Mouse (Mus musculus): Measurements from ENCODE around the gene Cnih2. TPM values are rescaled to one million over a fixed set of nuclear protein-coding genes. Genes with fewer than 3 reads are reported as not detected.

Gene Cnih2
- polyA plus RNA-seq, 1 experiment from 2014 or later = 432 TPM

DNA sequence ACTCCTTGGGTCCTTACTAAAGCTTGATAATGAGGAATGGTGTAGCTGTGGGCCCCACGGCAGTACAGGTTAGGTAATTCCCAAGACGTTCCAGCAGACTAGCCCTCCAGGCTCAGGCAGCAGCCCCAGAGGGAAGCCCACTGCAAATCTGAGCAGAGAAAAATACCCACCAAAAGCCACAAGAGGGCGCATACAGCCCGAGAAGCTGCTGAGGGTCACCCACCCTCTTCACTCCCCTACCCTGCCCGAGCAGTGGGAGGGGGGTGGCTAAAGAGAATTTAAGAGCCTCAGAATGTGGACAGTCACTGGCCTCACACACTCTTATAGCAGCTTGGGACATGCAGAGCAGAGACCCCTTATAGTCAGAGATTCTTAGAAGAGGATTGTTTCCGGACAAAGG is 42.1 kb downstream of the Cnih2 start:
- H3K9ac ChIP-seq (ENCODE audit: low read depth, low read length) = no peak overlapping the region
- H3K4me3 ChIP-seq (ENCODE audit: low read depth, low read length) = no peak overlapping the region
- peak; percentile 12; the same call in 1 of the 2 replicates for ATAC-seq
- no peak overlapping the region for H3K27ac ChIP-seq (ENCODE audit: low read length)
- H3K27me3 ChIP-seq (ENCODE audit: control insufficient read depth, insufficient read depth, low read depth, low read length) = peaks cover 28% of the 10 kb centered on the region
- no peak overlapping the region for H3K4me2 ChIP-seq (ENCODE audit: low read length)
- WGBS = 8% methylated on average over 6 of the region's 6 CpGs
- H3K9me3 ChIP-seq (replicated peaks; ENCODE audit: control insufficient read depth, low read length, poor library complexity, severe bottlenecking) = no peaks in the 10 kb centered on the region
- peaks cover 3% of the 10 kb centered on the region; the same call in 1 of the 2 replicates for H3K4me1 ChIP-seq (ENCODE audit: control insufficient read depth, insufficient read depth, low read length)
- H3K36me3 ChIP-seq (ENCODE audit: control insufficient read depth, insufficient read depth, low read length) = no peaks in the 10 kb centered on the region

DNA sequence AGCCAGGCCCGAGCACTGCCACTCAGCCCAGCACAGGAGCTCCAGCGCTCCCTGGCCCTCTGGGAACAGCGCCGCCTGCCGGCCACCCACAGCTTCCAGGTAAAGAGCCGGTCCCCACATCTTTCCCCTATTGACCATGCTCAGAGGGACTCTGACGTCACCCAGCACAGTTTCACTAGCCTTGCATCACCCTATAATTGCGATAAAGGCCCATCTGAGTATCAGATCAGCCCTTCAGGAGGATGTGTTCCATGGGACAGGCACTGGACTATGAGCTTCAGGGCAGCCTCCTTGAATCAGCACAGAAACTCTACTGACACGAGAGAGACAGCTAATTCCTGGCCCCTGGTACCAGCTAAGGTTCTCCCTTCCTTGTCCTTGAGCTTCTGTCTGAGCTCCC is 44.4 kb downstream of the Cnih2 start:
- peaks cover 35% of the 10 kb centered on the region for H3K27me3 ChIP-seq (ENCODE audit: control insufficient read depth, insufficient read depth, low read depth, low read length)
- WGBS = 17% methylated on average over 9 of the region's 9 CpGs
- H3K4me1 ChIP-seq (ENCODE audit: control insufficient read depth, insufficient read depth, low read length) = peaks cover 13% of the 10 kb centered on the region
- no peaks in the 10 kb centered on the region for H3K9me3 ChIP-seq (replicated peaks; ENCODE audit: control insufficient read depth, low read length, poor library complexity, severe bottlenecking)
- no peak overlapping the region for H3K4me3 ChIP-seq (ENCODE audit: low read depth, low read length)
- no peak for ATAC-seq
- H3K36me3 ChIP-seq (ENCODE audit: control insufficient read depth, insufficient read depth, low read length) = no peaks in the 10 kb centered on the region
- no peak overlapping the region for H3K4me2 ChIP-seq (ENCODE audit: low read length)
- H3K9ac ChIP-seq (ENCODE audit: low read depth, low read length) = no peak overlapping the region
- H3K27ac ChIP-seq (ENCODE audit: low read length) = no peak overlapping the region

DNA sequence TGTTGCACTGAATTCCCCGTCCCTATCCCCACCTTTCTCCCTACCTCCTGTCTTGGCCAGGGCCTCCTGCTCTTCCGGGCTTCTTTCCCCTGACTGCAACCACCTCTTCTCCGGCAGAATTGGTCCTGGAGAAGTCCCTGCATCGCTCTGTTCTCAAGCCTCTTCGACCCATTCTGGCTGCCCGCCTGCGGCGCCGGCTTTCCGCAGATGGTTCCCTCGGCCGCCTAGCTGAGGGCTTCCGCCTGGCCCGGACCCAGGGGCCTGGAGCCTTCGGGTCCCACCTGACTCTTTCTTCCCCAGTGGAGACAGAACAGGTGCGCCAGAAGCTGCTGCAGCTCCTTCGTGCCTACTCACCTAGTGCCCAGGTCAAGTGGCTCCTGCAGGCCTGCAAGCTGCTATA is 45.5 kb downstream of the Cnih2 start:
- Histone ChIP-seq H3K9ac (ENCODE audit: low read depth, low read length) (no peak overlapping the region), H3K27me3 (ENCODE audit: control insufficient read depth, insufficient read depth, low read depth, low read length) (peaks cover 35% of the 10 kb centered on the region), H3K36me3 (ENCODE audit: control insufficient read depth, insufficient read depth, low read length) (no peaks in the 10 kb centered on the region; the same call in 1 of the 2 replicates), H3K4me2 (ENCODE audit: low read length) (no peak overlapping the region), H3K27ac (ENCODE audit: low read length) (no peak overlapping the region), H3K9me3 (replicated peaks; ENCODE audit: control insufficient read depth, low read length, poor library complexity, severe bottlenecking) (no peaks in the 10 kb centered on the region), H3K4me3 (ENCODE audit: low read depth, low read length) (no peak overlapping the region), H3K4me1 (ENCODE audit: control insufficient read depth, insufficient read depth, low read length) (peaks cover 13% of the 10 kb centered on the region)
- ATAC-seq = no peak
- WGBS = 59% methylated on average over 17 of the region's 17 CpGs

DNA sequence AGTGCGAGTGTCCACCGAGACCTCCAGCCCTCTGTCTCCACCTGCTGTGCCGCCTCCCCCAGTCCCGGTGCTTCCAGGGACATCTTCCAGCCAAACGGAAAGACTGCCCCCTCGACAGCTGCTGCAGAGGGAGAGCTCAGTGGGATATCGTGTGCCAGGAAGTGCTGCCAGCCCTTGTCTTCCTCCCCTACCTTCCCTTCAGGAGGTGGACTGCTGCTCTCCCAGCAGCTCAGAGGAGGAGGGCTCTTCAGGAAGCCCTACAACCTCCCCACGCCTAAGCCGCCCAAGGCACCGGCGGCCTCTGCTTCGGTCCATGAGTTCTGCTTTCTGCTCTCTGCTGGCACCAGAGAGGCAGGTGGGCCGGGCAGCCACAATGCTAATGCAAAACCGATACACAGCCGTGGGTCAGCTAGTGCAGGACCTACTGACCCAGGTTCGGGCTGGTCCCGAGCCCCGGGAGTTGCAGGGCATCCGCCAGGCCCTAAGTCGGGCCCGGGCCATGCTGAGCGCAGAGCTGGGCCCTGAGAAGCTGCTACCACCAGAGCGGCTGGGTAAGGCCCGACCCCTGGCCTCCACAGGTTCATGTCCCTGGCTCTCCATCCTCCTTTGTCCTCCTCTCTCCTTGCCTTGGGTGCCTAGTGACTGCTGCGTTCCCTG is 46.0 kb downstream of the Cnih2 start:
- H3K27ac ChIP-seq (ENCODE audit: low read length) = no peak overlapping the region
- H3K27me3 ChIP-seq (ENCODE audit: control insufficient read depth, insufficient read depth, low read depth, low read length) = peaks cover 35% of the 10 kb centered on the region
- ATAC-seq = no peak
- H3K36me3 ChIP-seq (ENCODE audit: control insufficient read depth, insufficient read depth, low read length) = no peaks in the 10 kb centered on the region; the same call in 1 of the 2 replicates
- WGBS = 34% methylated on average over 25 of the region's 25 CpGs
- H3K4me3 ChIP-seq (ENCODE audit: low read depth, low read length) = no peak overlapping the region
- no peak overlapping the region for H3K4me2 ChIP-seq (ENCODE audit: low read length)
- H3K9me3 ChIP-seq (replicated peaks; ENCODE audit: control insufficient read depth, low read length, poor library complexity, severe bottlenecking) = no peaks in the 10 kb centered on the region
- peaks cover 13% of the 10 kb centered on the region for H3K4me1 ChIP-seq (ENCODE audit: control insufficient read depth, insufficient read depth, low read length)
- H3K9ac ChIP-seq (ENCODE audit: low read depth, low read length) = no peak overlapping the region

DNA sequence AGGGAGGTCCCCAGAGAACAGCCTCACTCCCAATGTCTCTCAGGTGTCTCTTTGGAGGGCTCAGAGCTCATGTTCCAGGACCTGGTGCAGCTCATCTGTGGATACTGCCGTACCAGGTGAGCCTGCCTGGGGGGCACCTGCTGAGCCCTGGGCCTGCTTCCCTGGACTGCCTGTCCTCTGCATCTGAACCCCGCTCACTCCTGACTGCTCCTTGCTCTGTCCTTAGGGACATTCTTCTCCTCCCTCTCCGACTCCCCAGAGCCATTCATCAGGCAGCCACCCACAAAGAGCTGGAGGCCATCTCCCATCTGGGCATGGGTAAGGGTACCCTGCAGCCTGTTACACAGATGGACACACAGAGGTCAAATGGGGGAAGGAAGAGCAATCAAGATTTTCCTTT is 46.8 kb downstream of the Cnih2 start:
- Histone ChIP-seq H3K4me2 (ENCODE audit: low read length) (no peak overlapping the region), H3K9me3 (replicated peaks; ENCODE audit: control insufficient read depth, low read length, poor library complexity, severe bottlenecking) (no peaks in the 10 kb centered on the region), H3K27ac (ENCODE audit: low read length) (no peak overlapping the region), H3K36me3 (ENCODE audit: control insufficient read depth, insufficient read depth, low read length) (no peaks in the 10 kb centered on the region; the same call in 1 of the 2 replicates), H3K9ac (ENCODE audit: low read depth, low read length) (peak overlapping the region; percentile 36; the same call in 1 of the 2 replicates), H3K4me1 (ENCODE audit: control insufficient read depth, insufficient read depth, low read length) (peaks cover 13% of the 10 kb centered on the region), H3K4me3 (ENCODE audit: low read depth, low read length) (no peak overlapping the region), H3K27me3 (ENCODE audit: control insufficient read depth, insufficient read depth, low read depth, low read length) (peaks cover 35% of the 10 kb centered on the region)
- 43% methylated on average over 3 of the region's 3 CpGs for WGBS
- ATAC-seq = no peak

DNA sequence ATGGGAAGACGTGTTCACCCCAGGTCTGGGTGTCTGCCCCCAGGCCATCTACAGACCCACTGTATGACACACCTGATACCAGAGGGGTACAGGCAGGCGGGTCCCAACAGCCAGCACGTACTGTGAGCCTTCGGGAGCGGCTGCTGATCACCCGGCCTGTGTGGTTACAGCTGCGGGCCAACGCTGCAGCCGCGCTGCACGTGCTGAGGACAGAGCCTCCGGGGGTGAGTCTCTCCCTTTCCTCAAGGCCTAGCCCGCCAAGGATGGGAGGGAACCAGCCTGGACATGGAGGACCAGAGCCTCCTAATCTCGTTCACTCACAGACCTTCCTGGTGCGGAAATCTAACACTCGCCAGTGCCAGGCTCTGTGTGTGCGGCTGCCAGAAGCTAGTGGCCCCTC is 47.3 kb downstream of the Cnih2 start:
- Histone ChIP-seq H3K27me3 (ENCODE audit: control insufficient read depth, insufficient read depth, low read depth, low read length) (peaks cover 35% of the 10 kb centered on the region), H3K4me1 (ENCODE audit: control insufficient read depth, insufficient read depth, low read length) (peaks cover 10% of the 10 kb centered on the region), H3K36me3 (ENCODE audit: control insufficient read depth, insufficient read depth, low read length) (no peaks in the 10 kb centered on the region; the same call in 1 of the 2 replicates), H3K27ac (ENCODE audit: low read length) (no peak overlapping the region), H3K9ac (ENCODE audit: low read depth, low read length) (peak overlapping the region; percentile 36; the same call in 1 of the 2 replicates), H3K4me3 (ENCODE audit: low read depth, low read length) (no peak overlapping the region), H3K9me3 (replicated peaks; ENCODE audit: control insufficient read depth, low read length, poor library complexity, severe bottlenecking) (no peaks in the 10 kb centered on the region), H3K4me2 (ENCODE audit: low read length) (peak overlapping the region; percentile 9; the same call in 1 of the 2 replicates)
- 10% methylated on average over 17 of the region's 17 CpGs for WGBS
- ATAC-seq = no peak

DNA sequence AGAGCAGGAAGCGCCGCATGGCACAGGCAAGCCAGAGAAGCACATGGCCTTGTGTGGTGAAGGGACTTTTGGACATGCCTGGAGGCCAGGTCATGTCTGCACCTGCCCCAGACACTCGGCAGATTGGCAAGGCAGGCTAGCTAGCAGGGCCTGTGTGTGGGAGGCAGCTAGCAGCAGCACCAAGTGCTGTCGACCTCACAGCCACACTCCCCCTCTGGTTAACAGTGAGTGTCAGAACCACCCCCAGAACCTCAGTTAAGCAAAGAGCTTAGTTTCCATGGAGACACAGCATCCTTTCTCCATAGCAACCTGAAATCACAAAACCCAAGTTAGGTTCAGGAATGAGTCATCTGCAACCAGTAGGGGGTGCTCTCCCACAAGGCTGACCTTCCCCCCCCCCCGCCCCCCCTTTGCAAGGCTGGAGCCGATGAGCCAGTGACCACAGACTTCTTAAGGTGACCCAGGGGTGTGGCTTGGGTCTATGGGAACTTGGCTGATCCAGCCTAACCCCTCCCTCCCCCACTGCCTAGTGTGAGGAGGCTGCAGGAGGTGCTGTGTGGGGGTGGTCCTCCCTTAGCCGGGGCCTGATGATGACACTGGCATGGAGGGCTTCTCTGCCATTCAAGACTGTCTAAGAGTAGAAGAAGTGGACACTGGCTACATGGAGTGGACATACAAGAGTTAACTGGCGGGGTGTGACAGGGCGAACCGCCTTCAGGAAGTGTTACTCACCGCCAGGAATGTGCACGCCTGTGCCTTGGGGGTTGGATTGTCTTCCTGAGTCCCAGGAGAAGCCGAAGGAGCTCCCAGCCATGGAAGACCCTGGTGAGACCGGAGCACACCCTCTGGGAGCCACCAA is 48.0 kb downstream of the Cnih2 start, which contains the start of gene Rin1:
Rin1 (plus strand) TSS at position 435 of the 859 bp plus-strand sequence.
- no peak within 1 kb of the TSS for H3K27ac ChIP-seq (ENCODE audit: low read length)
- peaks cover 10% of the 10 kb centered on the region for H3K4me1 ChIP-seq (ENCODE audit: control insufficient read depth, insufficient read depth, low read length)
- peak within 1 kb of the TSS; percentile 36; the same call in 1 of the 2 replicates for H3K9ac ChIP-seq (ENCODE audit: low read depth, low read length)
- H3K9me3 ChIP-seq (replicated peaks; ENCODE audit: control insufficient read depth, low read length, poor library complexity, severe bottlenecking) = no peaks in the 10 kb centered on the region
- peaks cover 35% of the 10 kb centered on the region for H3K27me3 ChIP-seq (ENCODE audit: control insufficient read depth, insufficient read depth, low read depth, low read length)
- H3K36me3 ChIP-seq (ENCODE audit: control insufficient read depth, insufficient read depth, low read length) = no peaks in the 10 kb centered on the region; the same call in 1 of the 2 replicates
- WGBS = 18% methylated on average over 13 of the region's 14 CpGs
- peak within 1 kb of the TSS; percentile 12; the same call in 1 of the 2 replicates for H3K4me2 ChIP-seq (ENCODE audit: low read length)
- ATAC-seq = peak; percentile 60
- no peak within 1 kb of the TSS for H3K4me3 ChIP-seq (ENCODE audit: low read depth, low read length)

DNA sequence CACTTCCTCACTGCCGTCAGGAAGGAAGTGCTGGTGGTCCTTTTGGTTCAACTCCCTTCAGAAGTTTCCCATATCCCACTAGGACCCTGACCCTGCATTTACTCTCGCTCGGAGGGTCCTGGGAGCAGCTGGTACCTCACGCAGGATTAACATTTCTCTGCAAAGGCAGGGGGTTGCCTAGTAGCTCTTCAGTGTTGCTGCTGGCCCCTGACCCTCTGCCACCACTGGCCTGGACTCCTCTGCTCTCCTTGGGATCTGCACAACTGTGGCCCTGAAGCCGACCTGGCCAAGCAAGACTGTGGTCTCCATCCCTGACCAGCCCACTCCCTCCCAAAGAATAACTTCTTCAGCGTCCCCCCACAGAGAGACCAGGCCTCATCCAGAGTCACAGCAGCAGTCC is 49.0 kb downstream of the Cnih2 start:
- no peak for ATAC-seq
- Histone ChIP-seq H3K9ac (ENCODE audit: low read depth, low read length) (no peak overlapping the region), H3K9me3 (replicated peaks; ENCODE audit: control insufficient read depth, low read length, poor library complexity, severe bottlenecking) (no peaks in the 10 kb centered on the region)

More for the DNA sequence above, 49.0 kb downstream of the Cnih2 start:
- no peak overlapping the region for H3K4me3 ChIP-seq (ENCODE audit: low read depth, low read length)
- peaks cover 33% of the 10 kb centered on the region for H3K27me3 ChIP-seq (ENCODE audit: control insufficient read depth, insufficient read depth, low read depth, low read length)
- H3K4me1 ChIP-seq (ENCODE audit: control insufficient read depth, insufficient read depth, low read length) = peaks cover 10% of the 10 kb centered on the region
- H3K4me2 ChIP-seq (ENCODE audit: low read length) = no peak overlapping the region
- WGBS = 51% methylated on average over 6 of the region's 6 CpGs
- H3K36me3 ChIP-seq (ENCODE audit: control insufficient read depth, insufficient read depth, low read length) = no peaks in the 10 kb centered on the region; the same call in 1 of the 2 replicates
- no peak overlapping the region for H3K27ac ChIP-seq (ENCODE audit: low read length)

Measured in midbrain, embryonic 16.5 days (tissue).